Comparison of ENCODE assay signal across 14 mouse cellular contexts in the genomic region with DNA sequence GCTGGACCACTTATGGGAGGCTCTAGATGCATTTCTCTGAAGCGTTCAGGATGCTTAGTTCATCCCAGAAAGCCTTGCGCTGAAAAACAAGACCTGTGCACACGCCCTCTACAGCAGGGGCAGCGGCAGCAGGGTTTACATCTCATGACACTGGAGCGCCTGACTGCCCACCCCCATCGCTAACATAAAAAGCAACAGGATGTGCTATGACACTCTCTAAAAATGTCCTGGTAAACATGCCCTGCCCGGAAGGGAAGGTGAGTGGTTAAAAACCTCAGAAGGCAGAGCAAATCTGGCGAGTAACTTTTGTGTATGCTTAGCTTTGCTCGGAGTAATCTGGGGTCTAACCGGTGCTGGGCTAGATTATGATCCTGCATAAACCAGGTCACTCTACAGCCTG.
A peak's percentile ranks its signal among the peaks of the same experiment; 100 is the strongest.
DNase-seq lines count a peak whose midpoint lies in the region; ATAC-seq lines count a peak whose summit lies in the region.
"Had no signal": no experiment of that assay in that cellular context is flagged by ENCODE, and none has a peak within 500 bp of the region (broad histone marks: within the 10 kb centered on the region; RNA-seq: fewer than 3 reads in every experiment).

No protein-coding gene starts in this region.

- H3K4me2 ChIP-seq in lung, embryonic 15.5 days = peak overlapping the region; percentile 3; the same call in 1 of the 2 replicates
- H3K4me2 ChIP-seq in hindbrain, embryonic 12.5 days (replicated peaks) = no peak overlapping the region
- H3K4me2 ChIP-seq: limb, embryonic 15.5 days had no signal

- intact Hi-C loops in heart, postnatal 36 days (cut with DNase I) = no loop called here

- no peaks in the 10 kb centered on the region for H3K9me3 ChIP-seq in lung, embryonic 15.5 days
- no peaks in the 10 kb centered on the region for H3K9me3 ChIP-seq in hindbrain, embryonic 12.5 days (replicated peaks)
- H3K9me3 ChIP-seq: limb, embryonic 15.5 days had no signal

- ATAC-seq in lung, embryonic 15.5 days (ENCODE audit: borderline replicate concordance, extremely low read depth, low FRiP score, low TSS enrichment) = peak; percentile 33; the same call in 1 of the 2 replicates
- no peak for ATAC-seq in hindbrain, embryonic 12.5 days (ENCODE audit: low FRiP score)
- ATAC-seq: hindbrain, postnatal 0 days had no signal

- H3K36me3 ChIP-seq in lung, embryonic 15.5 days = no peaks in the 10 kb centered on the region
- H3K36me3 ChIP-seq in hindbrain, embryonic 12.5 days = no peaks in the 10 kb centered on the region
- H3K36me3 ChIP-seq: limb, embryonic 15.5 days had no signal

- H3K4me3 ChIP-seq in lung, embryonic 15.5 days = no peak overlapping the region
- H3K4me3 ChIP-seq in hindbrain, embryonic 12.5 days = no peak overlapping the region
- H3K4me3 ChIP-seq: erythroblast, embryonic 14.5 days; limb, embryonic 15.5 days had no signal

- H3K27me3 ChIP-seq in lung, embryonic 15.5 days = no peaks in the 10 kb centered on the region
- H3K27me3 ChIP-seq in hindbrain, embryonic 12.5 days = no peaks in the 10 kb centered on the region
- H3K27me3 ChIP-seq: limb, embryonic 15.5 days had no signal

- 32% methylated on average over 10 of the region's 10 CpGs for WGBS in lung, embryonic 15.5 days
- WGBS in hindbrain, embryonic 12.5 days = 86% methylated on average over 10 of the region's 10 CpGs

- H3K4me1 ChIP-seq in lung, embryonic 15.5 days = peaks cover 16% of the 10 kb centered on the region
- 0 out of 2 replicates have a peak, but pooled peaks cover 2% of the 10 kb centered on the region for H3K4me1 ChIP-seq in hindbrain, embryonic 12.5 days

- no peak overlapping the region for H3K9ac ChIP-seq in lung, embryonic 15.5 days
- H3K9ac ChIP-seq in hindbrain, embryonic 12.5 days = no peak overlapping the region
- H3K9ac ChIP-seq: limb, embryonic 15.5 days had no signal

- no peak for DNase-seq in lung, adult 18-20 months
- DNase-seq in induced T-regulatory cell, adult 2 months (ENCODE audit: low read depth) = peak; percentile 90
- DNase-seq in natural killer cell, adult 2 months (ENCODE audit: low spot score in 2 of 2) = peak; percentile 75 to 86
- DNase-seq in thymus, postnatal 25 days = peak; percentile 30
- no peak for DNase-seq in heart, postnatal 36 days
- DNase-seq in heart, adult 9 months (ENCODE audit: low spot score in 2 of 2) = no peak
- DNase-seq: adrenal gland, postnatal 25 days; kidney, postnatal 36 days; layer of hippocampus, postnatal 36 days had no signal

- H3K27ac ChIP-seq in lung, embryonic 15.5 days = no peak overlapping the region
- no peak overlapping the region for H3K27ac ChIP-seq in hindbrain, embryonic 12.5 days
- H3K27ac ChIP-seq: hindbrain, postnatal 0 days; limb, embryonic 15.5 days had no signal

Comparison
In these comparisons a context has a peak if more than half of its experiments do, and no peak if none do; other contexts are left out.
1. DNase-seq: peak in induced T-regulatory cell, adult 2 months (single experiment), natural killer cell, adult 2 months (2 of 2) and thymus, postnatal 25 days (single experiment); none in lung, adult 18-20 months (0 of 2), heart, postnatal 36 days (0 of 2) and heart, adult 9 months (0 of 2).